Mouse (Mus musculus): ENCODE measurements around the gene Atg10. TPM values are rescaled to one million over a fixed set of nuclear protein-coding genes. Genes with fewer than 3 reads are reported as not detected.

Gene Atg10
- polyA plus RNA-seq, 1 experiment from 2014 or later: 7.9 TPM

DNA sequence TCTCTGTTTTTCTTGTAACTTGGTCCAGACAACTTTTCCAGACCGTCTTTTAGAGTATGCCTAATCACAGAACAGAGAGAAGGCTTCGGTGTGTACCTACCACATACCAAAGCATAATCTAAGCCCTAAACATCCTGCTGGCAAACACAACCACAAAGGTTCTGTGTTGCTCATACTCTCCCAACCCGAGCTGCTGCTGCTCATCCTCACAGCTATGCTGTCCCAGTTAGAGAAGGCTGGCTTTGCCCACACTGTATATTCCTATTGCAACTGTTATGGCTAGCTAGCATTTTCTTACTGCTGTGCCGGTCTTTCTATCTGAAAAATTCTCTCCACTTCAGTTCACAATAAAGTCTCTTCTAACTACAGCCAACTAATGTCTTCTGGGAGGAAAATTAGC lies 254.8 kb downstream of the Atg10 start:
- no peaks in the 10 kb centered on the region for H3K9me3 ChIP-seq (ENCODE audit: control insufficient read depth, low read length)
- no peak for DNase-seq (ENCODE audit: low spot score)
- H3K27ac ChIP-seq (ENCODE audit: low read depth, low read length): no peak overlapping the region
- H3K4me2 ChIP-seq: no peak overlapping the region
- H3K4me3 ChIP-seq (ENCODE audit: low read depth, low read length): no peak overlapping the region
- no peaks in the 10 kb centered on the region for H3K4me1 ChIP-seq (replicated peaks; ENCODE audit: control insufficient read depth, insufficient read depth, low read length)
- no peaks in the 10 kb centered on the region for H3K27me3 ChIP-seq (replicated peaks; ENCODE audit: control insufficient read depth, insufficient read depth, low read length)
- ATAC-seq (replicated peaks; ENCODE audit: low FRiP score): no peak
- 74% methylated on average over 4 of the region's 4 CpGs for WGBS
- no peak overlapping the region for H3K9ac ChIP-seq (ENCODE audit: low read depth, low read length)
- no peaks in the 10 kb centered on the region for H3K36me3 ChIP-seq (ENCODE audit: control insufficient read depth, insufficient read depth, low read length)

DNA sequence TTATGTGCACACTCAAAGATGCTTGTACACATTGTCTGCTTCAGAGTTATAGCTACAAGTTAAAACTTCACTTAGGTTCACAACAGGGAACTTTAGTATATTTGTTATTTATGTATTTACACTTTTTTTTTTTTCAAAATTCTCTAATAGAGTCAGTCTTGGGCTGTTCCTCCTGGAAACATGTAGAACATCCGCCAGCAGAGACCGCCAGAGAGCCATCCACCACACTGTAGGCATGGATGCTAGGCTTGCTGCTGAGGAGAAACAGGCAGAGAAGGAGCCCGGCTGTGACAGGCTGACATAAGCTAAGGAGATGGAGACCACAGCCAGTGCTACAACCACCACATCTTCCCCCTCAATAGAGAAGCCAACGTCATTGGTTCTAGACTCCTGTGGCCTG lies 256.3 kb downstream of the Atg10 start:
- H3K36me3 ChIP-seq (ENCODE audit: control insufficient read depth, insufficient read depth, low read length): no peaks in the 10 kb centered on the region

DNA sequence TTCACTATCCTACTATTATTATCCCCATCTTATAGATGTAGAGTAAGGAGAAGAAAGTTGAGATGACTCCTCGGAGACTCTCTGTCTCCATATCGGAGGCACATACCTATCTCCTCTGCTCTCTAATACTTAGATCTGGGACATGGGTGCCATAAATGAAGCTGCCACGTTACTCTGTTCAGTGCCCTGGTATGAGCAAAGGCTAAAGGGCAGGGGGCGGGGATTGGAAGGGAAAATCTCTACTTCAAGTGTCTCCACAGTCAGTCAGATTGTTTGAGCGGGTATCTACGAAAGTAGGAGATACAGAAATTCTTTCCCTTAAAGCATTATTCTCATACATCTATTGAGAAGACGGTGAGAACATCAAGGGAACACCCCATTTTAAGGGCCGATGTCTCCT lies 257.8 kb downstream of the Atg10 start:
- whole genome bisulfite sequencing: 78% methylated on average over 8 of the region's 8 CpGs
- Histone ChIP-seq H3K36me3 (ENCODE audit: control insufficient read depth, insufficient read depth, low read length) (no peaks in the 10 kb centered on the region), H3K27ac (ENCODE audit: low read depth, low read length) (no peak overlapping the region), H3K4me3 (ENCODE audit: low read depth, low read length) (no peak overlapping the region), H3K4me1 (replicated peaks; ENCODE audit: control insufficient read depth, insufficient read depth, low read length) (no peaks in the 10 kb centered on the region), H3K4me2 (no peak overlapping the region), H3K9me3 (ENCODE audit: control insufficient read depth, low read length) (no peaks in the 10 kb centered on the region), H3K27me3 (replicated peaks; ENCODE audit: control insufficient read depth, insufficient read depth, low read length) (no peaks in the 10 kb centered on the region), H3K9ac (ENCODE audit: low read depth, low read length) (no peak overlapping the region)
- DNase-seq (ENCODE audit: low spot score) (no peak), ATAC-seq (replicated peaks; ENCODE audit: low FRiP score) (no peak)

More for the DNA sequence above, 256.3 kb downstream of the Atg10 start:
- WGBS: 11% methylated on average over 4 of the region's 4 CpGs
- ATAC-seq (replicated peaks; ENCODE audit: low FRiP score): peak; percentile 72
- Histone ChIP-seq H3K27ac (ENCODE audit: low read depth, low read length) (no peak overlapping the region), H3K9ac (ENCODE audit: low read depth, low read length) (no peak overlapping the region), H3K4me3 (ENCODE audit: low read depth, low read length) (no peak overlapping the region), H3K27me3 (replicated peaks; ENCODE audit: control insufficient read depth, insufficient read depth, low read length) (no peaks in the 10 kb centered on the region), H3K9me3 (ENCODE audit: control insufficient read depth, low read length) (no peaks in the 10 kb centered on the region), H3K4me2 (no peak overlapping the region), H3K4me1 (replicated peaks; ENCODE audit: control insufficient read depth, insufficient read depth, low read length) (no peaks in the 10 kb centered on the region)
- DNase-seq (ENCODE audit: low spot score): peak; percentile 56

DNA sequence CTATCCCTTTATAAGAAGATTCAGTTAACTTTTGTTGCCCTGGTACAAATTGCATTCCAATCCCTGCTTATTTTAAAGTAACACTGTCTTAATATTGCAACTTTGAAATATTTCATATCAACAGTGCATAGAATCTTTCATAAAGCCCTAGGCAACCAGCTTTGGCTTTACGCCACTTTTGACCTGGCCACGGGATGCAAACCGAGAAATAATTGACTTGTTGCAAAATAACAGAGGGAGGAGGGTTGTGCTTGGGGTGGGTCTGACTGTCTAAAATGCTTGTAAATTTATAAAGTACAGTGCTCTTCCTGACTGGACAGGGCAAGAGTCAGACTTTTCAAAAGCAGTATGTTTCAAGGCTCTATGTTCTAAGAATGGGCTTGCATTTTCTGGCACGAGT lies 259.3 kb downstream of the Atg10 start:
- no peak overlapping the region for H3K4me2 ChIP-seq
- WGBS: 84% methylated on average over 4 of the region's 4 CpGs
- H3K4me3 ChIP-seq (ENCODE audit: low read depth, low read length): no peak overlapping the region
- no peaks in the 10 kb centered on the region for H3K36me3 ChIP-seq (ENCODE audit: control insufficient read depth, insufficient read depth, low read length)
- no peak overlapping the region for H3K27ac ChIP-seq (ENCODE audit: low read depth, low read length)
- ATAC-seq (replicated peaks; ENCODE audit: low FRiP score) (no peak), DNase-seq (ENCODE audit: low spot score) (no peak)
- no peaks in the 10 kb centered on the region for H3K9me3 ChIP-seq (ENCODE audit: control insufficient read depth, low read length)
- no peaks in the 10 kb centered on the region for H3K27me3 ChIP-seq (replicated peaks; ENCODE audit: control insufficient read depth, insufficient read depth, low read length)
- H3K4me1 ChIP-seq (replicated peaks; ENCODE audit: control insufficient read depth, insufficient read depth, low read length): no peaks in the 10 kb centered on the region
- no peak overlapping the region for H3K9ac ChIP-seq (ENCODE audit: low read depth, low read length)

DNA sequence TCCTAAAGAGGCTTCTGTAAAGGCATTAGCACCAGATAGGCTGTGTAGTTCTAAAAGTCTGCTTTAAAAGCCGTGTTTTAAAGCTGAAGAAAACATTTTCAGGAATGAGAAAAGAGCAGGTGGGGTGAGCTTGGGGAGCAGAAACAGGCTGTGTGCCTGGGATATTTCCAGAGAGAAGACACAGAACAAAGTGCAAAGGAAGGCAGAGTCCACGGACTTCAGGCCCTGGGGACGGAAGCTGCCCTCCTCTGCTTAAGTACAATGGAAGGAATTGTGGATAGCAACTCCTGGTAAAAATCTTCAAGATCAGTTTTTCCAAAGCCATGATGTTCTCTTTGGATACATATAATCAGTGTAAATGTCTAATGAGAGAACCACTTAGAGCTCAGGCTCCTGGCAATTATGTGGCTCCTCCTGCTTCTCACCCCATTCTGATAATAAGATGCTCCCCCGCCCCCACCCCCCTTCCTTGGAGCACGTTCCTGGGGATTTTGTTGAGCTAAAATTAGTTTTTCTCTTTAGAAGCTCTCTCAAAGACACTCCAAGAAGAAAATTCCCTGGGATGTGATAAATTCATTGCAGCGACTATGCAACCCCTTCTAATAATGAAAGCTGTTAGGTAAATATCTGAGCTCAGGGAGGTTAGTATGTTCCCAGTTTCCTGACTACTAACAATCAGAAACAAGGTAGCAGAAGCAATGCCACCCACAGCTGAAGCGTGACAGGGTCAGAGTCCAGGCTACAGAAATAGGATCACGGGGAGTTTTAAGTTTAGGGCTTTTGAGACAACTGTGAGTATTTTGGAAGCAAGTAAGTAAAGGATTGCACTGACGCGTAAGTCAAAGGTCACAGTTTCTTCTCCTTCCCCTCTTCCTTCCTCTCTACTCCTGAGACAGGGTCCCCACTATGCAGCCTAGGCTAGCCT lies 260.7 kb downstream of the Atg10 start:
- Histone ChIP-seq H3K9me3 (ENCODE audit: control insufficient read depth, low read length) (no peaks in the 10 kb centered on the region), H3K27me3 (replicated peaks; ENCODE audit: control insufficient read depth, insufficient read depth, low read length) (no peaks in the 10 kb centered on the region), H3K27ac (ENCODE audit: low read depth, low read length) (no peak overlapping the region), H3K4me2 (no peak overlapping the region), H3K4me3 (ENCODE audit: low read depth, low read length) (no peak overlapping the region), H3K36me3 (ENCODE audit: control insufficient read depth, insufficient read depth, low read length) (no peaks in the 10 kb centered on the region), H3K4me1 (replicated peaks; ENCODE audit: control insufficient read depth, insufficient read depth, low read length) (no peaks in the 10 kb centered on the region), H3K9ac (ENCODE audit: low read depth, low read length) (no peak overlapping the region)
- ATAC-seq (replicated peaks; ENCODE audit: low FRiP score) (no peak), DNase-seq (ENCODE audit: low spot score) (no peak)
- 67% methylated on average over 10 of the region's 10 CpGs for WGBS

DNA sequence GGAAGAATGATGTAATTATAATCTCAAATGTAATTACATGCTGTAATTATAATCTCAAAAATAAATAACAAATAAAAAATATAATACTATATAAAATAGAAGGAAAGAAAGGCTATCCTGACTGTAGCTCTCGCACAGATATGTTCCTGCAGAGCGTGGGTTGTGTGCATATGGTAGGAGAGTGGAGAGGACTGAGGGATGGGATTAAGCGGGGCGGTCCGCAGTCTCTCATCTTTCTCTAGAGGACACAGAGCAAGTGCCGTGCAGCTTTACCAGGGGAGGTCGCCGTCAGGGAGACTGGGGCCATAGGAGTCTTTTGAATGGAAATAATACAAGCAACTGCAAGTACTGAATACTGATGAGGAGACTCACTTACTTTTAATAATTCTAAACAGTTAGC lies 263.2 kb downstream of the Atg10 start:
- Histone ChIP-seq H3K36me3 (ENCODE audit: control insufficient read depth, insufficient read depth, low read length) (no peaks in the 10 kb centered on the region), H3K4me2 (no peak overlapping the region), H3K9ac (ENCODE audit: low read depth, low read length) (no peak overlapping the region), H3K27me3 (replicated peaks; ENCODE audit: control insufficient read depth, insufficient read depth, low read length) (no peaks in the 10 kb centered on the region), H3K9me3 (ENCODE audit: control insufficient read depth, low read length) (no peaks in the 10 kb centered on the region), H3K4me3 (ENCODE audit: low read depth, low read length) (no peak overlapping the region), H3K4me1 (replicated peaks; ENCODE audit: control insufficient read depth, insufficient read depth, low read length) (no peaks in the 10 kb centered on the region), H3K27ac (ENCODE audit: low read depth, low read length) (no peak overlapping the region)
- WGBS: 88% methylated on average over 8 of the region's 8 CpGs
- no peak for DNase-seq (ENCODE audit: low spot score)
- ATAC-seq (replicated peaks; ENCODE audit: low FRiP score): no peak

DNA sequence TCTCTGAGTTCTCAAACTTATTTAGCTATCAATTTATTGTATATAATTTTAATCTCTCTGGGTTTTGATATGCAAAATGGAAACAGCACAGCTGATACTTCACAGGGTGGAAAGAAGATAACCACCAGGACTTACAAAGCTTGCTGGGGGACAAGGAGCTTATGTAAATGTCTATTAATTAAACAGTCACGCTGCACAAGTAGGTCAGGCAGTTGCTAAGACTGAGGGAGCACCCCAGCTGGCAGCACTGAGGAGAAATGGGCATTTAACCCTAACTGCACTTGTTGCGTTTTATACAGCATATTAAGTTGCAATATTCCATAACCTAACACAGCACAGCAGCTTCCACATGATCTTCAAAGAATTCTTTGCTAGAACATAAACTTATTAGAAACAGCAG lies 264.9 kb downstream of the Atg10 start:
- no peak overlapping the region for H3K4me3 ChIP-seq (ENCODE audit: low read depth, low read length)
- H3K4me1 ChIP-seq (replicated peaks; ENCODE audit: control insufficient read depth, insufficient read depth, low read length): no peaks in the 10 kb centered on the region
- H3K36me3 ChIP-seq (ENCODE audit: control insufficient read depth, insufficient read depth, low read length): no peaks in the 10 kb centered on the region
- no peak overlapping the region for H3K4me2 ChIP-seq
- no peak for ATAC-seq (replicated peaks; ENCODE audit: low FRiP score)
- WGBS: 69% methylated on average over 2 of the region's 2 CpGs
- no peaks in the 10 kb centered on the region for H3K9me3 ChIP-seq (ENCODE audit: control insufficient read depth, low read length)
- DNase-seq (ENCODE audit: low spot score): no peak
- no peak overlapping the region for H3K27ac ChIP-seq (ENCODE audit: low read depth, low read length)
- H3K9ac ChIP-seq (ENCODE audit: low read depth, low read length): no peak overlapping the region
- no peaks in the 10 kb centered on the region for H3K27me3 ChIP-seq (replicated peaks; ENCODE audit: control insufficient read depth, insufficient read depth, low read length)

DNA sequence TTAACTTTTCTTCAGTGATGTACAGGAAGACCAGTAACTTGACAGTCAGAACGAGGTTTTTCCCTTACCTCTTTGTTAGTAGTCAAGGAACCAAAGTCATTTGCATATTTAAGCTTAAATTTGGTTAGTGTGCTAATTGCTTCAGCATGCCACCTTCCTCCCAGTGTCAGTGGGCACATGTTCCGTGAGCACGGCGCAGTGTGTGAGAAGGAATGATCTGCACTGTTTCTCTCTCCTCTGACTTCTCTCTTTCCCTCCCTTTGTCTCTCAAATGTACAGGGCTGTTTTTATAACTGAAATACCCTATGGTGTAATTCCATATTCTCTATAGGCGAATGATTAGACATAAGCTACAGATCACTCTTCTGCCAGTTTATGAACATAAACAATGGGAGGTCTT lies 284.2 kb downstream of the Atg10 start:
- DNase-seq (ENCODE audit: low spot score): no peak
- peak overlapping the region; percentile 63 for H3K27ac ChIP-seq (ENCODE audit: low read depth, low read length)
- H3K36me3 ChIP-seq (ENCODE audit: control insufficient read depth, insufficient read depth, low read length): no peaks in the 10 kb centered on the region
- H3K4me1 ChIP-seq (replicated peaks; ENCODE audit: control insufficient read depth, insufficient read depth, low read length): peaks cover 3% of the 10 kb centered on the region
- H3K27me3 ChIP-seq (replicated peaks; ENCODE audit: control insufficient read depth, insufficient read depth, low read length): no peaks in the 10 kb centered on the region
- H3K4me3 ChIP-seq (ENCODE audit: low read depth, low read length): no peak overlapping the region
- peak; percentile 44 for ATAC-seq (replicated peaks; ENCODE audit: low FRiP score)
- H3K9ac ChIP-seq (ENCODE audit: low read depth, low read length): no peak overlapping the region
- no peaks in the 10 kb centered on the region for H3K9me3 ChIP-seq (ENCODE audit: control insufficient read depth, low read length)
- H3K4me2 ChIP-seq: peak overlapping the region; percentile 44
- WGBS: 70% methylated on average over 5 of the region's 5 CpGs

DNA sequence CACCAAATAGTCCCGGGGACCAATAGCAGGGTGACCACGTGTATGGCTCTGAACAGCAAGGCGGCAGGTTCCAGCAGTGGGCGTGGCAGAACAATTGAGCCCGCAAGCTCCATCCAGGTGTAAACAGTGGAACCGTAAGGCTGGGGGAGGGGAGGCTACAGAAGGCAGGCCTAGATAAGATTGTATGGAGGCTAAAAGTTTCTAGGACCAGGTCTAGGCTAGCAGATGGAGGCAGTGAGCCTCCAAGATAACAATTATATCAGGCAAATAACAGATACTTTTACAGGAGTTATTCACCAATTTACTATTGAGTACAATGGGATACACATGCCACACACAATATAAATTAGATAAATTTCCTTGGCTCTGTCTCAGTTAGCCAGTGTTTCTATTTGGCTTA lies 284.6 kb downstream of the Atg10 start:
- Histone ChIP-seq H3K9me3 (ENCODE audit: control insufficient read depth, low read length) (no peaks in the 10 kb centered on the region), H3K4me2 (peak overlapping the region; percentile 44), H3K4me1 (replicated peaks; ENCODE audit: control insufficient read depth, insufficient read depth, low read length) (peaks cover 3% of the 10 kb centered on the region), H3K4me3 (ENCODE audit: low read depth, low read length) (no peak overlapping the region), H3K36me3 (ENCODE audit: control insufficient read depth, insufficient read depth, low read length) (no peaks in the 10 kb centered on the region), H3K27me3 (replicated peaks; ENCODE audit: control insufficient read depth, insufficient read depth, low read length) (no peaks in the 10 kb centered on the region), H3K9ac (ENCODE audit: low read depth, low read length) (no peak overlapping the region), H3K27ac (ENCODE audit: low read depth, low read length) (peak overlapping the region; percentile 63)
- WGBS: 32% methylated on average over 6 of the region's 6 CpGs
- ATAC-seq (replicated peaks; ENCODE audit: low FRiP score) (peak; percentile 99), DNase-seq (ENCODE audit: low spot score) (peak; percentile 64)
